Mouse (Mus musculus): ENCODE results near the gene Rnf126.

Rnf126 gene

GRCm38 (mm10) chr10:79766508-79767325 lies at the start of gene Rnf126:
TSS of gene Rnf126 (minus strand) at chr10:79766952.
- DNase-seq (ENCODE audit: low spot score), result peak; percentile 99

GRCm38 (mm10) chr10:79815671-79816494 lies 49.1 kb upstream of the Rnf126 start:
- no peak for DNase-seq (ENCODE audit: low spot score)

GRCm38 (mm10) chr10:79814271-79814842 lies 47.6 kb upstream of the Rnf126 start:
- DNase-seq (ENCODE audit: low spot score), result no peak

- DNase-seq (ENCODE audit: low spot score), result no peak
Measured at GRCm38 (mm10) chr10:79811736-79812637, 45.2 kb upstream of the Rnf126 start.

GRCm38 (mm10) chr10:79808728-79809127 lies 42.0 kb upstream of the Rnf126 start:
- DNase-seq (ENCODE audit: low spot score), result no peak

GRCm38 (mm10) chr10:79807826-79808225 lies 41.1 kb upstream of the Rnf126 start:
- no peak for DNase-seq (ENCODE audit: low spot score)

GRCm38 (mm10) chr10:79806972-79807371 lies 40.2 kb upstream of the Rnf126 start:
- no peak for DNase-seq (ENCODE audit: low spot score)

- DNase-seq (ENCODE audit: low spot score), result no peak
Measured at GRCm38 (mm10) chr10:79806331-79806730, 39.6 kb upstream of the Rnf126 start.

- DNase-seq (ENCODE audit: low spot score), result no peak
Measured at GRCm38 (mm10) chr10:79805636-79806035, 38.9 kb upstream of the Rnf126 start.

- DNase-seq (ENCODE audit: low spot score), result no peak
Measured at GRCm38 (mm10) chr10:79803716-79804323, 37.1 kb upstream of the Rnf126 start.

- peak; percentile 88 for DNase-seq (ENCODE audit: low spot score)
Measured at GRCm38 (mm10) chr10:79802331-79802971, 35.7 kb upstream of the Rnf126 start.

- no peak for DNase-seq (ENCODE audit: low spot score)
Measured at GRCm38 (mm10) chr10:79801837-79802236, 35.1 kb upstream of the Rnf126 start.

GRCm38 (mm10) chr10:79800508-79800907 lies 33.8 kb upstream of the Rnf126 start:
- DNase-seq (ENCODE audit: low spot score), result no peak

GRCm38 (mm10) chr10:79798289-79798928 lies 31.7 kb upstream of the Rnf126 start:
- no peak for DNase-seq (ENCODE audit: low spot score)

- no peak for DNase-seq (ENCODE audit: low spot score)
Measured at GRCm38 (mm10) chr10:79797326-79797725, 30.6 kb upstream of the Rnf126 start.

GRCm38 (mm10) chr10:79795905-79796304 lies 29.2 kb upstream of the Rnf126 start:
- DNase-seq (ENCODE audit: low spot score), result no peak

- DNase-seq (ENCODE audit: low spot score), result peak; percentile 72
Measured at GRCm38 (mm10) chr10:79794491-79794931, 27.8 kb upstream of the Rnf126 start.

GRCm38 (mm10) chr10:79793738-79794490 lies 27.2 kb upstream of the Rnf126 start:
- DNase-seq (ENCODE audit: low spot score), result no peak

- peak; percentile 51 for DNase-seq (ENCODE audit: low spot score)
Measured at GRCm38 (mm10) chr10:79793051-79793737, 26.4 kb upstream of the Rnf126 start, which contains the start of gene Palm. TSS of gene Palm (plus strand) at chr10:79793572.

Measured in ovary, adult 18-20 months (tissue).